8 mouse cellular contexts compared by ENCODE assay signal in genomic region chr1:158669971-158670592, GRCm38 (mm10).
DNase-seq lines count a peak whose midpoint lies in the region; ATAC-seq and TF ChIP-seq lines count a peak whose summit lies in the region.

No protein-coding gene starts in this region.

- ATAC-seq in limb, embryonic 11.5 days (ENCODE audit: insufficient number of reproducible peaks, low FRiP score, low TSS enrichment, low read depth) = peak; percentile 76; the same call in 1 of the 2 replicates
- ATAC-seq in midbrain, postnatal 0 days (ENCODE audit: low FRiP score) = peak; percentile 47; the same call in 1 of the 2 replicates

- H3K9ac ChIP-seq in limb, embryonic 11.5 days (ENCODE audit: low read length) = no peak overlapping the region
- H3K9ac ChIP-seq in midbrain, postnatal 0 days (replicated peaks; ENCODE audit: low read length, poor library complexity, severe bottlenecking) = no peak overlapping the region

- H3K27ac ChIP-seq in limb, embryonic 11.5 days (replicated peaks; ENCODE audit: low read depth, low read length) = no peak overlapping the region
- H3K27ac ChIP-seq in midbrain, postnatal 0 days (ENCODE audit: low read depth, low read length) = no peak overlapping the region

- H3K36me3 ChIP-seq in limb, embryonic 11.5 days (ENCODE audit: control insufficient read depth, insufficient read depth, low read length) = no peaks in the 10 kb centered on the region
- peaks cover 30% of the 10 kb centered on the region for H3K36me3 ChIP-seq in midbrain, postnatal 0 days (ENCODE audit: insufficient read depth, low read length)

- TF ChIP-seq CTCF in midbrain, postnatal 0 days (IDR thresholded peaks at IDR 0.05) = peak; percentile 89

- peak; percentile 22 for DNase-seq in left cerebral cortex, adult 11 months (ENCODE audit: low spot score)
- DNase-seq in left cerebral cortex, adult 8-10 months (ENCODE audit: low spot score in 2 of 2) = no peak
- peak; percentile 14 for DNase-seq in cerebellum, adult 9-11 months
- peak; percentile 25 for DNase-seq in gastrocnemius, adult 18-20 months (ENCODE audit: low spot score)
- peak; percentile 6 for DNase-seq in kidney, adult 11 months
- peak; percentile 79 for DNase-seq in limb, embryonic 11.5 days (ENCODE audit: low spot score)
- DNase-seq in midbrain, postnatal 0 days (ENCODE audit: low spot score) = peak; percentile 81
- DNase-seq in testis, postnatal 10 days (ENCODE audit: low spot score) = peak; percentile 80

- 47% methylated on average over 3 of the region's 3 CpGs for WGBS in limb, embryonic 11.5 days
- 43% methylated on average over 3 of the region's 3 CpGs for WGBS in midbrain, postnatal 0 days

- H3K4me2 ChIP-seq in limb, embryonic 11.5 days (ENCODE audit: low read depth, severe bottlenecking) = no peak overlapping the region
- no peak overlapping the region for H3K4me2 ChIP-seq in midbrain, postnatal 0 days (ENCODE audit: low read depth, low read length, poor library complexity, severe bottlenecking)

- H3K4me3 ChIP-seq in limb, embryonic 11.5 days (ENCODE audit: low read depth, low read length) = no peak overlapping the region
- no peak overlapping the region for H3K4me3 ChIP-seq in midbrain, postnatal 0 days (ENCODE audit: low read depth, low read length)

- H3K27me3 ChIP-seq in limb, embryonic 11.5 days (ENCODE audit: control insufficient read depth, insufficient read depth, low read length) = no peaks in the 10 kb centered on the region
- no peaks in the 10 kb centered on the region for H3K27me3 ChIP-seq in midbrain, postnatal 0 days (ENCODE audit: insufficient read depth, low read length)

- no peaks in the 10 kb centered on the region for H3K4me1 ChIP-seq in limb, embryonic 11.5 days (ENCODE audit: control insufficient read depth, insufficient read depth, low read length)
- no peaks in the 10 kb centered on the region for H3K4me1 ChIP-seq in midbrain, postnatal 0 days (ENCODE audit: insufficient read depth, low read length)

- no peaks in the 10 kb centered on the region for H3K9me3 ChIP-seq in limb, embryonic 11.5 days (ENCODE audit: control insufficient read depth, low read length)
- H3K9me3 ChIP-seq in midbrain, postnatal 0 days (ENCODE audit: low read length) = no peaks in the 10 kb centered on the region

Comparison
In these comparisons a context has a peak if more than half of its experiments do, and no peak if none do; other contexts are left out.
1. DNase-seq: peak in left cerebral cortex, adult 11 months (single experiment), cerebellum, adult 9-11 months (single experiment), gastrocnemius, adult 18-20 months (single experiment), kidney, adult 11 months (single experiment), limb, embryonic 11.5 days (single experiment), midbrain, postnatal 0 days (single experiment) and testis, postnatal 10 days (single experiment); none in left cerebral cortex, adult 8-10 months (0 of 2).